1 mouse cellular context compared by ENCODE assay signal in the genomic region with DNA sequence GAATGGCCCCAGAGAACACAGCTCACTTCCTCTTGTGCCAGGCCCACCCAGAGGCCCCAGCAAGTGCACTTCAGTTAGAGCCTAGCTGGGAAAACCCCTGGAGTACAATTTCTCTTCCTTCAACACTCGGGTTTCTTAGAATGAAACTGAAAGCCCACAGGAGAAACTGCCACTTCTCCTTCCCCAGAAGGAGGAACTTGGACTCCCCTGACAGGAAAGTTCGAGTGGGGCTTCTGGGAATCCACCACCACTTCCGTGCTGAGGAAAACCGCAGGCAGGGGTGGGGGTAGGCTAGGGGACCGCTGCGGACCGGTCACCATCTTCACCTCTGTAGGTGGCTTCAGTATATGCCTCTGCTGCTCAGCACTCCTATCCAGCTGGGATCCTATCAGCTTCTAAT.
TF ChIP-seq lines count a peak whose summit lies in the region.

No protein-coding gene starts in this region.

TF ChIP-seq in CH12.LX, 34 proteins besides CTCF, POLR2A, EP300 and RAD21 (continued from another document):
- TF ChIP-seq ZMIZ1 (IDR thresholded peaks at IDR 0.05; ENCODE audit: low read depth, low read length) (peak; percentile 81), HCFC1 (IDR thresholded peaks at IDR 0.05; ENCODE audit: low read depth, low read length) (peak; percentile 54), USF1 (IDR thresholded peaks at IDR 0.05; ENCODE audit: low read depth, low read length) (no peak), SMC3 (IDR thresholded peaks at IDR 0.05; ENCODE audit: low read depth, low read length) (no peak; the same call in 1 of the 2 replicates), BHLHE40 (IDR thresholded peaks at IDR 0.05; ENCODE audit: low read depth, low read length) (peak; percentile 94), MEF2A (IDR thresholded peaks at IDR 0.05; ENCODE audit: borderline replicate concordance, low read depth, low read length) (peak; percentile 96), TCF12 (IDR thresholded peaks at IDR 0.05; ENCODE audit: low read depth, low read length) (peak; percentile 99), JUND (conservative IDR thresholded peaks at IDR 0.05; ENCODE audit: low read depth, low read length) (0 out of 2 replicates have a peak, but pooled peaks have one; percentile 40), MXI1 (IDR thresholded peaks at IDR 0.05; ENCODE audit: low read depth, low read length) (peak; percentile 27; the same call in 1 of the 2 replicates), USF2 (conservative IDR thresholded peaks at IDR 0.05; ENCODE audit: low read depth, low read length) (no peak), JUN (IDR thresholded peaks at IDR 0.05; ENCODE audit: insufficient read depth, low read depth, low read length) (peak; percentile 73), RCOR1 (conservative IDR thresholded peaks at IDR 0.05; ENCODE audit: low read depth, low read length) (peak; percentile 98), MYC (IDR thresholded peaks at IDR 0.05; ENCODE audit: low read depth, low read length) (peak; percentile 77; the same call in 1 of the 2 replicates), ETS1 (conservative IDR thresholded peaks at IDR 0.05; ENCODE audit: low read depth, low read length) (peak; percentile 98), ZC3H11A (IDR thresholded peaks at IDR 0.05; ENCODE audit: low read depth, low read length) (no peak), GABPA (IDR thresholded peaks at IDR 0.05; ENCODE audit: insufficient replicate concordance, low read depth, low read length) (no peak), ZNF384 (IDR thresholded peaks at IDR 0.05; ENCODE audit: low read depth, low read length) (peak; percentile 87), UBTF (IDR thresholded peaks at IDR 0.05; ENCODE audit: low read depth, low read length) (0 out of 2 replicates have a peak, but pooled peaks have one; percentile 56)
